Mouse (Mus musculus): ENCODE measurements around the gene Tmem216. TPM values are rescaled to one million over a fixed set of nuclear protein-coding genes. Genes with fewer than 3 reads are reported as not detected.

Tmem216 gene
- polyA plus RNA-seq, 3 experiments from 2014 or later, result 5.3 to 11.9 (median 9.8) TPM

Other genes starting within 250 kb of the Tmem216 start
- under 1 TPM in 1 of 3 experiments, not detected in 2; 0.05 TPM for gene Syt7, start 167.1 kb downstream of the Tmem216 start, polyA plus RNA-seq (2017; shearing (Covaris generic))
- gene Lrrc10b, start 98.8 kb downstream of the Tmem216 start, polyA plus RNA-seq (2017; shearing (Covaris generic)), result not detected
- under 1 TPM in 2 of 3 experiments, not detected in 1; 0.30 to 0.73 TPM for gene Ppp1r32, start 73.3 kb downstream of the Tmem216 start, polyA plus RNA-seq (2017; shearing (Covaris generic))
- gene Cpsf7, start 31.0 kb downstream of the Tmem216 start, polyA plus RNA-seq (2017; shearing (Covaris generic)), result 10 to 100 TPM; 44.3 to 78.6 (median 67.6) TPM
- gene Sdhaf2, start 30.1 kb downstream of the Tmem216 start, polyA plus RNA-seq (2017; shearing (Covaris generic)), result 10 to 100 TPM; 87.1 to 95.9 (median 94.8) TPM
- 10 to 100 TPM; 31.7 to 42.7 (median 34.1) TPM for gene Cyb561a3, start 20.9 kb upstream of the Tmem216 start, polyA plus RNA-seq (2017; shearing (Covaris generic))
- 10 to 100 TPM; 17.8 to 20.5 (median 18.6) TPM for gene Tmem138, start 21.1 kb upstream of the Tmem216 start, polyA plus RNA-seq (2017; shearing (Covaris generic))
- gene Ddb1, start 49.1 kb upstream of the Tmem216 start, polyA plus RNA-seq (2017; shearing (Covaris generic)), result 100 to 1,000 TPM in 2 of 3 experiments, 10 to 100 TPM in 1; 94.0 to 107 (median 105) TPM
- 10 to 100 TPM in 1 of 3 experiments, 1 to 10 TPM in 2; 8.4 to 10.7 (median 9.5) TPM for gene Tkfc, start 49.4 kb upstream of the Tmem216 start, polyA plus RNA-seq (2017; shearing (Covaris generic))
- gene Vwce, start 78.0 kb upstream of the Tmem216 start, polyA plus RNA-seq (2017; shearing (Covaris generic)), result under 1 TPM in 1 of 3 experiments, not detected in 2; 0.79 TPM
- gene Pga5, start 121.8 kb upstream of the Tmem216 start, polyA plus RNA-seq (2017; shearing (Covaris generic)), result not detected
- gene Vps37c, start 132.5 kb upstream of the Tmem216 start, polyA plus RNA-seq (2017; shearing (Covaris generic)), result 10 to 100 TPM; 11.4 to 15.9 (median 14.1) TPM
- gene Cd5, start 182.8 kb upstream of the Tmem216 start, polyA plus RNA-seq (2017; shearing (Covaris generic)), result 100 to 1,000 TPM; 355 to 487 (median 480) TPM